Mouse (Mus musculus) left cerebral cortex, postnatal 14 days (tissue): ENCODE results near the gene Slc9a3r2. TPM values are rescaled to one million over a fixed set of nuclear protein-coding genes. Genes with fewer than 3 reads are reported as not detected.

ENCODE experiments used
- DNase-seq, 2 experiments: peaks; one replicate each; pipeline ENCODE4 v3.0.0; 2021 to 2022; ENCODE audit warnings: low spot score in 2 of 2, mixed read lengths in 1 of 2
- intact Hi-C: fragments of 180-260 bp; cut with DNase I; formaldehyde crosslinking; loops from one replicate; pipeline ENCODE4 v1.15.1; 2025
- microRNA-seq, 2 experiments: library from miRNA; unstranded; fragments of <30 nt; microRNA quantifications; one replicate each; pipeline ENCODE4 v1.2.0; 2022
- total RNA-seq, 2 experiments: library from RNA; stranded (reverse); gene quantifications; 2 replicates each; pipeline ENCODE4 v1.2.3; 2021

The Slc9a3r2 gene
- total RNA-seq, 2 experiments from 2014 or later: 52.6 to 53.0 TPM

- intact Hi-C loops: no loop called here
- DNase-seq: no peak
These were observed 46.2 kb downstream of the Slc9a3r2 start for GRCm38 (mm10) chr17:24603961-24604360.

GRCm38 (mm10) chr17:24600502-24600901 lies 49.6 kb downstream of the Slc9a3r2 start:
- intact Hi-C loops: no loop called here
- no peak for DNase-seq

- DNase-seq: no peak
- intact Hi-C loops: no loop called here
These were observed 52.1 kb downstream of the Slc9a3r2 start for GRCm38 (mm10) chr17:24597989-24598388.

- intact Hi-C loops: no loop called here
- no peak for DNase-seq
These were observed 53.5 kb downstream of the Slc9a3r2 start for GRCm38 (mm10) chr17:24596471-24597183.

- DNase-seq: no peak
- intact Hi-C loops: no loop called here
These were observed 54.1 kb downstream of the Slc9a3r2 start for GRCm38 (mm10) chr17:24596073-24596466.

- DNase-seq: no peak
- intact Hi-C loops: no loop called here
These were observed 54.7 kb downstream of the Slc9a3r2 start for GRCm38 (mm10) chr17:24595126-24596072.

- intact Hi-C loops: no loop called here
These were observed 55.9 kb downstream of the Slc9a3r2 start for GRCm38 (mm10) chr17:24593992-24594890.

GRCm38 (mm10) chr17:24593248-24593647 lies 56.9 kb downstream of the Slc9a3r2 start:
- DNase-seq: no peak
- intact Hi-C loops: no loop called here

More at GRCm38 (mm10) chr17:24593992-24594890, 55.9 kb downstream of the Slc9a3r2 start:
- DNase-seq: no peak

- no peak for DNase-seq
- intact Hi-C loops: no loop called here
These were observed 58.4 kb downstream of the Slc9a3r2 start for GRCm38 (mm10) chr17:24591695-24592094.

GRCm38 (mm10) chr17:24590943-24591342 lies 59.2 kb downstream of the Slc9a3r2 start:
- intact Hi-C loops: no loop called here
- no peak for DNase-seq

Small RNA genes lying within 50 kb of the gene (microRNA-seq; reads per million reads assigned to microRNA genes)
- gene Gm24589: 1.3 to 5.3 reads per million in 2 experiments

Other genes starting within 250 kb of the Slc9a3r2 start
- 100 to 1,000 TPM; 141 to 145 TPM for gene Rnps1, start 235.8 kb downstream of the Slc9a3r2 start, total RNA-seq
- gene Eci1, start 223.7 kb downstream of the Slc9a3r2 start, total RNA-seq: 10 to 100 TPM; 22.3 to 22.4 TPM
- 1 to 10 TPM; 4.8 to 6.5 TPM for gene Dnase1l2, start 207.2 kb downstream of the Slc9a3r2 start, total RNA-seq
- gene E4f1, start 180.0 kb downstream of the Slc9a3r2 start, total RNA-seq: 10 to 100 TPM; 31.2 to 33.1 TPM
- 10 to 100 TPM; 70.6 to 74.9 TPM for gene Pgp, start 179.9 kb downstream of the Slc9a3r2 start, total RNA-seq
- gene Bricd5, start 176.4 kb downstream of the Slc9a3r2 start, total RNA-seq: 1 to 10 TPM; 1.7 to 1.8 TPM
- gene Mlst8, start 171.2 kb downstream of the Slc9a3r2 start, total RNA-seq: 10 to 100 TPM; 32.3 to 36.9 TPM
- gene Caskin1, start 161.7 kb downstream of the Slc9a3r2 start, total RNA-seq: 100 to 1,000 TPM; 134 to 145 TPM
- 10 to 100 TPM; 86.8 to 91.7 TPM for gene Traf7, start 122.4 kb downstream of the Slc9a3r2 start, total RNA-seq
- 10 to 100 TPM; 36.2 to 40.4 TPM for gene Rab26, start 116.1 kb downstream of the Slc9a3r2 start, total RNA-seq
- gene Pkd1, start 100.5 kb downstream of the Slc9a3r2 start, total RNA-seq: 10 to 100 TPM; 68.6 to 78.7 TPM
- gene Tsc2, start 17.7 kb downstream of the Slc9a3r2 start, total RNA-seq: 100 to 1,000 TPM; 122 to 130 TPM
- gene Nthl1, start 17.6 kb downstream of the Slc9a3r2 start, total RNA-seq: 1 to 10 TPM; 4.4 to 5.0 TPM
- gene Npw, start 8.1 kb upstream of the Slc9a3r2 start, total RNA-seq: 1 to 10 TPM in 1 of 2 experiments, under 1 TPM in 1; 0.95 to 1.4 TPM
- 10 to 100 TPM; 37.9 to 39.3 TPM for gene Zfp598, start 19.4 kb upstream of the Slc9a3r2 start, total RNA-seq
- gene Syngr3, start 39.6 kb upstream of the Slc9a3r2 start, total RNA-seq: 100 to 1,000 TPM; 228 to 245 TPM
- 10 to 100 TPM; 19.0 to 19.1 TPM for gene Gfer, start 45.8 kb upstream of the Slc9a3r2 start, total RNA-seq
- gene Noxo1, start 45.9 kb upstream of the Slc9a3r2 start, total RNA-seq: 1 to 10 TPM; 2.5 to 3.6 TPM
- 10 to 100 TPM; 28.5 to 29.2 TPM for gene Tbl3, start 57.3 kb upstream of the Slc9a3r2 start, total RNA-seq
- not detected for gene Rnf151, start 67.7 kb upstream of the Slc9a3r2 start, total RNA-seq
- gene Rps2, start 67.8 kb upstream of the Slc9a3r2 start, total RNA-seq: 100 to 1,000 TPM; 492 to 494 TPM
- 100 to 1,000 TPM; 184 to 189 TPM for gene Ndufb10, start 74.2 kb upstream of the Slc9a3r2 start, total RNA-seq
- gene Rpl3l, start 77.5 kb upstream of the Slc9a3r2 start, total RNA-seq: under 1 TPM; 0.35 to 0.38 TPM
- 10 to 100 TPM; 38.4 to 38.7 TPM for gene Msrb1, start 86.3 kb upstream of the Slc9a3r2 start, total RNA-seq
- under 1 TPM; 0.31 to 0.59 TPM for gene Hs3st6, start 102.7 kb upstream of the Slc9a3r2 start, total RNA-seq
- gene Meiob, start 154.0 kb upstream of the Slc9a3r2 start, total RNA-seq: not detected
- 100 to 1,000 TPM; 120 to 135 TPM for gene Hagh, start 189.8 kb upstream of the Slc9a3r2 start, total RNA-seq
- 10 to 100 TPM; 15.8 to 19.4 TPM for gene Fahd1, start 200.0 kb upstream of the Slc9a3r2 start, total RNA-seq
- gene Igfals, start 215.7 kb upstream of the Slc9a3r2 start, total RNA-seq: not detected
- gene Nubp2, start 236.0 kb upstream of the Slc9a3r2 start, total RNA-seq: 10 to 100 TPM; 35.7 to 37.4 TPM
- gene Spsb3, start 236.3 kb upstream of the Slc9a3r2 start, total RNA-seq: 10 to 100 TPM; 53.5 to 55.5 TPM
- 10 to 100 TPM; 58.1 to 61.6 TPM for gene Eme2, start 244.8 kb upstream of the Slc9a3r2 start, total RNA-seq
- gene Mrps34, start 244.8 kb upstream of the Slc9a3r2 start, total RNA-seq: 10 to 100 TPM; 67.5 to 73.1 TPM
- gene Nme3, start 246.2 kb upstream of the Slc9a3r2 start, total RNA-seq: 10 to 100 TPM; 40.3 to 44.6 TPM